Mouse (Mus musculus) ES-Bruce4 (cell line): ENCODE data around the gene Cabp4. TPM values are rescaled to one million over a fixed set of nuclear protein-coding genes. Genes with fewer than 3 reads are reported as not detected.

ENCODE experiments used
- H3K27ac ChIP-seq: 2 replicates; pipeline ENCODE4 v1.5.1; 2012; ENCODE audit warnings: low read length, inconsistent platforms; ENCODE audit not compliant: insufficient read depth
- H3K27me3 ChIP-seq: 2 replicates; pipeline ENCODE4 v1.6.1; 2012; ENCODE audit warnings: mild to moderate bottlenecking, low read length, inconsistent platforms; ENCODE audit not compliant: control insufficient read depth, poor library complexity, insufficient read depth, severe bottlenecking
- H3K36me3 ChIP-seq: 2 replicates; pipeline ENCODE4 v1.6.1; 2012; ENCODE audit warnings: inconsistent platforms, mild to moderate bottlenecking, low read length, moderate library complexity; ENCODE audit not compliant: control insufficient read depth, poor library complexity, insufficient read depth, severe bottlenecking
- H3K4me1 ChIP-seq: one replicate; pipeline ENCODE4 v1.8.1; 2011; ENCODE audit warnings: low read length; ENCODE audit not compliant: control insufficient read depth, insufficient read depth
- H3K4me3 ChIP-seq: 2 replicates; pipeline ENCODE4 v1.5.1; 2011; ENCODE audit warnings: low read depth, mild to moderate bottlenecking, low read length
- H3K9ac ChIP-seq: 2 replicates; pipeline ENCODE4 v1.6.1; 2012; ENCODE audit warnings: low read depth, mild to moderate bottlenecking, inconsistent platforms; ENCODE audit not compliant: poor library complexity, severe bottlenecking
- H3K9me3 ChIP-seq: replicated peaks from 2 replicates; pipeline ENCODE4 v1.6.1; 2012; ENCODE audit warnings: mild to moderate bottlenecking, low read length, inconsistent platforms; ENCODE audit not compliant: control insufficient read depth, poor library complexity, insufficient read depth, severe bottlenecking
- CTCF ChIP-seq: IDR thresholded peaks from one replicate; pipeline ENCODE4 v1.8.1; 2011; ENCODE audit warnings: low read depth, low read length
- EP300 ChIP-seq: IDR thresholded peaks from 2 replicates; pipeline ENCODE4 v1.6.1; 2011; ENCODE audit warnings: low read depth, low read length; ENCODE audit not compliant: insufficient read depth
- POLR2A ChIP-seq: IDR thresholded peaks from one replicate; pipeline ENCODE4 v1.8.1; 2011; ENCODE audit warnings: low read length; ENCODE audit not compliant: insufficient read depth
- polyA plus RNA-seq: library from polyadenylated mRNA; stranded (reverse); fragments of >200 nt; gene quantifications from 2 replicates; pipeline ENCODE4 v1.2.4, GENCODE M21; 2011; ENCODE audit warnings: low read depth; ENCODE audit not compliant: missing spikeins, insufficient read depth, insufficient read length

The Cabp4 gene
- polyA plus RNA-seq, 1 experiment = not detected

DNA sequence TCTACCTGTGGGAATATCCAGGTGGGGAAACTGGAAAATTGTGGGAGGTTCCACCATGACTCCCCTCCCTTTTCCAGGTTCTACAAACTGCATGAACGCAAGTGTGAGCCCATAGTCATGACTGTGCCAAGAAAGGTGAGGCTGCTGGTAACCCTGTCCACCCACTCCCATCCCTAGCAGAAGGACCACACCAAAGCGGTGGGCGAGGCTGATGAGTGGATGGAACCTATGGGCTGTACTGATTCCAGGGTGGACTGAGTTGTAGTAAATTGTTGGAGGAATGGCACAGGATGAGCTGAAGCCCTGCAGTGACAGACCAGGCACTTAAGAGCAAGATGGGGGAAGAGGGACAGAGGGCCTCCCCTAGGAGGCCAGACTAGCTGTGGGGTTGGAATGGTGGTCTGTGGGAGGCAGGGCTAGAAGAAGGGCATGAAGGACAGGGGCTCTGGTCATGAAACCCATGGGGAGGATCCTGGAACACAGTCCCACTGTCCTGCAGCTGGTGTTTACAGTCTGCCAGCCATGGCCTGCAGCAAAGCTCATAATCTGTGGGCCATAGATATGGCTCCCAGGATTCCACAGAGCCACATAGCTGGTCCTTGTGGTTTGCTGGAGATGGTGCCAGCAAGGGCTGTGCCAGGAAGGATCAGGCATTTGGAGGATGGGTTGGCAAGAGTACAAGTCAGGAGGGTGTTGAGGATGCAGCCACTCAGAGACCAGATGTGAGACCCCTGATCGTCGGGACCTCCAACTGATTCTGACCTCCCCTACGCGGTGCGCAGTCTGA is 8.8 kb upstream of the Cabp4 start:
- Histone ChIP-seq H3K9me3 (no peaks in the 10 kb centered on the region), H3K27me3 (no peaks in the 10 kb centered on the region), H3K4me3 (no peak overlapping the region), H3K4me1 (peaks cover 2% of the 10 kb centered on the region), H3K36me3 (0 out of 2 replicates have a peak, but pooled peaks cover 2% of the 10 kb centered on the region), H3K9ac (no peak overlapping the region), H3K27ac (no peak overlapping the region)
- TF ChIP-seq POLR2A (no peak), EP300 (no peak), CTCF (no peak)

DNA sequence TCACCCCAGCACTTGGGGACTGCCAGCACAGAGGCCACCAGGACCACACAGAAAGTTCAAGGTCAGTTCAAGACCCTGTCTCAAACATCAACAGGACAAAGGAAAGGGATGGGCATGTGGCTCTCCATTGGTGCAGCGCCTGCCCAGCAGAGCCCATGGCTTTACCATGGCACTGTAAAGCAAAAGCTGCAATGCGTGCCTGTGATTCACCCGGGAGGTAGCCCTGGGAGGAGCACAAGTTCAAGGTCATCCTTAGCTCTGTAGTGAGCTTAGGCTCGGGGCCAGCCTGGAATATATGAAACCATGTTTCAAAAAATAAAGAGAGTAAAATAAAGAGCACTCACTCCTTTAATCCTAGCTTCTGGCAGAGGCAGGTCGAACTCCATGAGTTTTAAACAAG is 8.1 kb upstream of the Cabp4 start:
- Histone ChIP-seq H3K4me3 (no peak overlapping the region), H3K27ac (no peak overlapping the region), H3K9me3 (no peaks in the 10 kb centered on the region), H3K4me1 (peaks cover 2% of the 10 kb centered on the region), H3K9ac (no peak overlapping the region), H3K36me3 (0 out of 2 replicates have a peak, but pooled peaks cover 2% of the 10 kb centered on the region), H3K27me3 (no peaks in the 10 kb centered on the region)
- TF ChIP-seq CTCF (no peak), POLR2A (no peak), EP300 (no peak)

DNA sequence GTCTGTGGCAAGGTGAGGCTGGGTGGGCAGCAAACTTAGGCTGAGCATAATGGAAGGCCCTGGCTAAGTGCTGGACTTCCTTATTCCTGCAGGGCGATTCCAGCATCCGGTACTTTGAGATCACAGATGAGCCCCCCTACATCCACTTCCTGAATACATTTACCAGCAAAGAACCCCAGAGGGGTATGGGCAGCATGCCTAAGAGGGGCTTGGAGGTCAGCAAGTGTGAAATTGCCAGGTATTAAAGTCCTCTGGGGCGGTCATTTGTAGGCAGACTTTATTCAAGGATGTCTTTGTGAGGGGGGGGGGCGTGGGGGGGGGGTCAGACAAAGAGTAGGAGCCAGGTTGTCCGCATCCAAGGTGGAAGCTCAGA is 7.6 kb upstream of the Cabp4 start:
- Histone ChIP-seq H3K36me3 (0 out of 2 replicates have a peak, but pooled peaks cover 2% of the 10 kb centered on the region), H3K9me3 (no peaks in the 10 kb centered on the region), H3K4me1 (peaks cover 2% of the 10 kb centered on the region)

DNA sequence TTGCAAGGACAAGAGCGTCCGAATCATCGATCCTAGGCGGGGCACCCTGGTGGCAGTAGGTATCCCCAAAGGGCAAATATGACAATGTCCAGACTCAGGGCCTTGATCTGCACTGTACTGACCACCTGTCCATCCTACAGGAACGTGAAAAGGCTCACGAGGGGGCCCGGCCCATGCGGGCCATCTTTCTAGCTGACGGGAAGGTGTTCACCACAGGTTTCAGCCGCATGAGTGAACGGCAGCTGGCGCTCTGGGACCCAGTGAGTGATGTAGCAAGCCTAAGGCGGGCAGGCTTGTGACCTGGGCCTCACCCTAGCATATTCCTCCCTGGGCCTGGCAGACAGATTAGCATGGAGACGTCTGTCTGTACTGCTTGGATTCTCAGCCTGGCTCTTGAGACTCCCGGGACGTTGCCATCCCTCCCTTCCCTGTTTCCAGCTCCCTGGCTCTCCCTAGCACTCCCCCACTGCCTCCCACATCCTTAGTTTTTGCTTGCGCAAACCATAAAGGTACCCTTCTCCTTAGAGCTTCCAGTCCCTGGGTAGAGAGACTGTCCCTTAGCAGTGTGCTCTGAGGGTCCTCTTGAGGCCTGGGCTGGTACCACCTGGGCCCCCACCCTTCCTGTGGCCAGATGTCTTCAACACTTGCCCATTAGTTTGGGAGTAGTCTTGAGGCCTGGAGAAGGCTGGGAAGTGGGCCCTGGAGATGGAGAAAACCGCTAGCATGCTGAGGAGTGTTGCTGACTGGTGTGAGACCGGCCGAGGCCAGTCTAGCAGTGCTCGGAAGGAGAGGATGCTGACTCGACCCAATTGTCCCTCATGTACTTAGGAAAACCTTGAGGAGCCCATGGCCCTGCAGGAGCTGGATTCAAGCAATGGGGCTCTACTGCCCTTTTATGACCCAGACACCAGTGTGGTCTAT is 7.0 kb upstream of the Cabp4 start:
- Histone ChIP-seq H3K9ac (no peak overlapping the region), H3K36me3 (0 out of 2 replicates have a peak, but pooled peaks cover 2% of the 10 kb centered on the region)
- no peak for TF ChIP-seq CTCF
- no peak for TF ChIP-seq EP300
- TF ChIP-seq POLR2A = no peak

More for the DNA sequence above, 7.6 kb upstream of the Cabp4 start:
- Histone ChIP-seq H3K9ac (no peak overlapping the region), H3K27me3 (no peaks in the 10 kb centered on the region), H3K4me3 (no peak overlapping the region), H3K27ac (no peak overlapping the region)
- TF ChIP-seq POLR2A (no peak), CTCF (no peak), EP300 (no peak)

DNA sequence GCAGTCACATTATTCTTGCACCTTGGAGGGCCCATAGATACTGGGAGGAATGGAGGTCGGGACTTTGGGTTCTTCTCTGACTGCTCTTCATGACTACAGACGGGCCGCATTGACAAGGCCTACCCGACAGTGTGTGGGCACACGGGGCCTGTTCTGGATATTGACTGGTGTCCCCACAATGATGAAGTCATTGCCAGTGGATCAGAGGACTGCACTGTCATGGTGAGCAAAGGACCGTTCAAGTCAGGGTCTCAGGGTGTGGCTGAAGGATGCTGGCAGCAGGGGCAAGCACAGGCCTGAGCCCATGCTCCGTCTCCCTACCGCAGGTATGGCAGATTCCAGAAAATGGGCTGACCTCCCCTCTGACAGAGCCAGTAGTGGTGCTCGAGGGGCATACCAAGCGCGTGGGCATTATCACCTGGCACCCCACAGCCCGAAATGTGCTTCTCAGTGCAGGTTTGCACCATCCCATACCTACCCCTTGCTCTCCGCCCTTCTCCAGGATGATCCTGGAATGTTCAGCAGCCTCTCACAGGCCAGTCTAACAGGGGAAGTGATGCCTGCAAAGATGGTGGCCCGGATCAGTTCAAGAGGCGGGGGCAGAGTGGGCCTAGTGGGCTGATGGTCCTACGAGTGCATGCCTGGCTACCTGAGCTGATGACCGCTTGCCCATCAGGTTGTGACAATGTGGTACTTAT is 6.1 kb upstream of the Cabp4 start:
- Histone ChIP-seq H3K4me3 (no peak overlapping the region), H3K27ac (no peak overlapping the region), H3K27me3 (no peaks in the 10 kb centered on the region), H3K9ac (no peak overlapping the region), H3K36me3 (0 out of 2 replicates have a peak, but pooled peaks cover 2% of the 10 kb centered on the region), H3K9me3 (no peaks in the 10 kb centered on the region), H3K4me1 (peaks cover 2% of the 10 kb centered on the region)
- TF ChIP-seq EP300 = no peak
- no peak for TF ChIP-seq POLR2A
- TF ChIP-seq CTCF = no peak

More for the DNA sequence above, 7.0 kb upstream of the Cabp4 start:
- Histone ChIP-seq H3K27ac (no peak overlapping the region), H3K27me3 (no peaks in the 10 kb centered on the region), H3K9me3 (no peaks in the 10 kb centered on the region), H3K4me1 (peaks cover 2% of the 10 kb centered on the region), H3K4me3 (no peak overlapping the region)
